Mouse (Mus musculus): ENCODE measurements around the gene Rfc4. TPM values are rescaled to one million over a fixed set of nuclear protein-coding genes. Genes with fewer than 3 reads are reported as not detected.

Rfc4 gene
- 47.1 and 49.7 TPM in 2 replicates for polyA plus RNA-seq (2015; fragmentation: Nextera tagmentation; extraction: Ambion mirVana)

- under 1% methylated on average over 51 of the region's 51 CpGs for WGBS
- Histone ChIP-seq H3K27ac (replicated peaks) (peak within 1 kb of the TSS; percentile 95), H3K27me3 (no peaks in the 10 kb centered on the region), H3K36me3 (peaks cover 15% of the 10 kb centered on the region), H3K4me3 (peak within 1 kb of the TSS; percentile 73), H3K9me3 (no peaks in the 10 kb centered on the region), H3K4me1 (replicated peaks) (peaks cover 28% of the 10 kb centered on the region), H3K4me2 (peak within 1 kb of the TSS; percentile 93), H3K9ac (peak within 1 kb of the TSS; percentile 90)
- ATAC-seq (ENCODE audit: low read depth), result peak; percentile 95
Observed at GRCm38 (mm10) chr16:23127673-23128375, at the start of gene Rfc4. Gene Rfc4, minus strand, starts transcription at chr16:23127737.

- no peaks in the 10 kb centered on the region for H3K27me3 ChIP-seq
- WGBS, result 66% methylated on average over 3 of the region's 3 CpGs
- no peak overlapping the region for H3K4me3 ChIP-seq
Observed at GRCm38 (mm10) chr16:23175956-23176355, 48.4 kb upstream of the Rfc4 start.

GRCm38 (mm10) chr16:23174855-23175254 lies 47.3 kb upstream of the Rfc4 start:
- WGBS, result 95% methylated on average over 5 of the region's 5 CpGs
- Histone ChIP-seq H3K9ac (no peak overlapping the region), H3K36me3 (no peaks in the 10 kb centered on the region), H3K9me3 (0 out of 2 replicates have a peak, but pooled peaks cover 6% of the 10 kb centered on the region), H3K4me3 (no peak overlapping the region), H3K27ac (replicated peaks) (no peak overlapping the region), H3K4me2 (no peak overlapping the region), H3K27me3 (no peaks in the 10 kb centered on the region), H3K4me1 (replicated peaks) (no peaks in the 10 kb centered on the region)
- ATAC-seq (ENCODE audit: low read depth), result no peak

More at GRCm38 (mm10) chr16:23175956-23176355, 48.4 kb upstream of the Rfc4 start:
- H3K4me2 ChIP-seq, result no peak overlapping the region
- H3K36me3 ChIP-seq, result no peaks in the 10 kb centered on the region
- H3K9ac ChIP-seq, result no peak overlapping the region
- 0 out of 2 replicates have a peak, but pooled peaks cover 6% of the 10 kb centered on the region for H3K9me3 ChIP-seq
- no peak for ATAC-seq (ENCODE audit: low read depth)
- no peaks in the 10 kb centered on the region for H3K4me1 ChIP-seq (replicated peaks)
- no peak overlapping the region for H3K27ac ChIP-seq (replicated peaks)

- 90% methylated on average over 5 of the region's 5 CpGs for WGBS
- Histone ChIP-seq H3K36me3 (no peaks in the 10 kb centered on the region), H3K9ac (no peak overlapping the region), H3K27me3 (no peaks in the 10 kb centered on the region), H3K4me1 (replicated peaks) (no peaks in the 10 kb centered on the region), H3K27ac (replicated peaks) (no peak overlapping the region), H3K4me3 (no peak overlapping the region), H3K9me3 (0 out of 2 replicates have a peak, but pooled peaks cover 6% of the 10 kb centered on the region), H3K4me2 (no peak overlapping the region)
- no peak for ATAC-seq (ENCODE audit: low read depth)
Observed at GRCm38 (mm10) chr16:23173904-23174303, 46.4 kb upstream of the Rfc4 start.

- H3K36me3 ChIP-seq, result no peaks in the 10 kb centered on the region
- no peaks in the 10 kb centered on the region for H3K27me3 ChIP-seq
- ATAC-seq (ENCODE audit: low read depth), result no peak
- no peak overlapping the region for H3K4me2 ChIP-seq
- 93% methylated on average over 3 of the region's 3 CpGs for WGBS
- H3K9ac ChIP-seq, result no peak overlapping the region
- no peak overlapping the region for H3K4me3 ChIP-seq
- no peak overlapping the region for H3K27ac ChIP-seq (replicated peaks)
- H3K4me1 ChIP-seq (replicated peaks), result no peaks in the 10 kb centered on the region
- 0 out of 2 replicates have a peak, but pooled peaks cover 6% of the 10 kb centered on the region for H3K9me3 ChIP-seq
Observed at GRCm38 (mm10) chr16:23170813-23171212, 43.3 kb upstream of the Rfc4 start.

GRCm38 (mm10) chr16:23167079-23167478 lies 39.5 kb upstream of the Rfc4 start:
- Histone ChIP-seq H3K4me2 (no peak overlapping the region), H3K9ac (no peak overlapping the region), H3K4me3 (no peak overlapping the region), H3K27ac (replicated peaks) (no peak overlapping the region), H3K27me3 (no peaks in the 10 kb centered on the region), H3K36me3 (no peaks in the 10 kb centered on the region), H3K9me3 (no peaks in the 10 kb centered on the region), H3K4me1 (replicated peaks) (no peaks in the 10 kb centered on the region)
- WGBS, result 79% methylated on average over 5 of the region's 5 CpGs
- ATAC-seq (ENCODE audit: low read depth), result no peak

GRCm38 (mm10) chr16:23166646-23167045 lies 39.1 kb upstream of the Rfc4 start:
- ATAC-seq (ENCODE audit: low read depth), result no peak
- Histone ChIP-seq H3K4me1 (replicated peaks) (no peaks in the 10 kb centered on the region), H3K36me3 (no peaks in the 10 kb centered on the region), H3K27me3 (no peaks in the 10 kb centered on the region), H3K4me3 (no peak overlapping the region), H3K27ac (replicated peaks) (no peak overlapping the region), H3K9ac (no peak overlapping the region), H3K9me3 (no peaks in the 10 kb centered on the region), H3K4me2 (no peak overlapping the region)
- WGBS, result 94% methylated on average over 1 of the region's 1 CpGs

- H3K36me3 ChIP-seq, result no peaks in the 10 kb centered on the region
- H3K27me3 ChIP-seq, result no peaks in the 10 kb centered on the region
- H3K9me3 ChIP-seq, result no peaks in the 10 kb centered on the region
- no peak overlapping the region for H3K4me2 ChIP-seq
- no peaks in the 10 kb centered on the region for H3K4me1 ChIP-seq (replicated peaks)
- H3K27ac ChIP-seq (replicated peaks), result no peak overlapping the region
- no peak for ATAC-seq (ENCODE audit: low read depth)
- 68% methylated on average over 9 of the region's 9 CpGs for WGBS
- H3K4me3 ChIP-seq, result no peak overlapping the region
- H3K9ac ChIP-seq, result no peak overlapping the region
Observed at GRCm38 (mm10) chr16:23165441-23165840, 37.9 kb upstream of the Rfc4 start.

- Histone ChIP-seq H3K27me3 (no peaks in the 10 kb centered on the region), H3K4me3 (no peak overlapping the region), H3K9ac (no peak overlapping the region), H3K4me1 (replicated peaks) (no peaks in the 10 kb centered on the region), H3K4me2 (no peak overlapping the region), H3K9me3 (no peaks in the 10 kb centered on the region), H3K36me3 (no peaks in the 10 kb centered on the region), H3K27ac (replicated peaks) (no peak overlapping the region)
- WGBS, result 77% methylated on average over 6 of the region's 6 CpGs
- no peak for ATAC-seq (ENCODE audit: low read depth)
Observed at GRCm38 (mm10) chr16:23164443-23164842, 36.9 kb upstream of the Rfc4 start.

- Histone ChIP-seq H3K9me3 (no peaks in the 10 kb centered on the region), H3K9ac (no peak overlapping the region), H3K4me1 (replicated peaks) (no peaks in the 10 kb centered on the region), H3K4me2 (no peak overlapping the region), H3K27me3 (no peaks in the 10 kb centered on the region), H3K27ac (replicated peaks) (no peak overlapping the region), H3K4me3 (no peak overlapping the region), H3K36me3 (no peaks in the 10 kb centered on the region)
- ATAC-seq (ENCODE audit: low read depth), result no peak
- WGBS, result 85% methylated on average over 3 of the region's 3 CpGs
Observed at GRCm38 (mm10) chr16:23162116-23162515, 34.6 kb upstream of the Rfc4 start.

GRCm38 (mm10) chr16:23159749-23160148 lies 32.2 kb upstream of the Rfc4 start:
- Histone ChIP-seq H3K27ac (replicated peaks) (no peak overlapping the region), H3K4me3 (no peak overlapping the region), H3K36me3 (no peaks in the 10 kb centered on the region), H3K9me3 (no peaks in the 10 kb centered on the region), H3K9ac (no peak overlapping the region), H3K4me1 (replicated peaks) (no peaks in the 10 kb centered on the region), H3K4me2 (no peak overlapping the region), H3K27me3 (no peaks in the 10 kb centered on the region)
- no peak for ATAC-seq (ENCODE audit: low read depth)
- 68% methylated on average over 2 of the region's 2 CpGs for WGBS

- Histone ChIP-seq H3K36me3 (no peaks in the 10 kb centered on the region), H3K9ac (no peak overlapping the region), H3K27me3 (no peaks in the 10 kb centered on the region), H3K9me3 (no peaks in the 10 kb centered on the region), H3K4me1 (replicated peaks) (no peaks in the 10 kb centered on the region), H3K27ac (replicated peaks) (no peak overlapping the region), H3K4me3 (no peak overlapping the region), H3K4me2 (no peak overlapping the region)
- 81% methylated on average over 2 of the region's 2 CpGs for WGBS
- no peak for ATAC-seq (ENCODE audit: low read depth)
Observed at GRCm38 (mm10) chr16:23158957-23159356, 31.4 kb upstream of the Rfc4 start.

GRCm38 (mm10) chr16:23158292-23158691 lies 30.8 kb upstream of the Rfc4 start:
- no peaks in the 10 kb centered on the region for H3K27me3 ChIP-seq
- H3K4me3 ChIP-seq, result no peak overlapping the region
- no peak for ATAC-seq (ENCODE audit: low read depth)
- H3K4me1 ChIP-seq (replicated peaks), result no peaks in the 10 kb centered on the region
- no peak overlapping the region for H3K9ac ChIP-seq
- no peak overlapping the region for H3K4me2 ChIP-seq
- no peak overlapping the region for H3K27ac ChIP-seq (replicated peaks)
- no peaks in the 10 kb centered on the region for H3K9me3 ChIP-seq
- WGBS, result 88% methylated on average over 7 of the region's 7 CpGs
- no peaks in the 10 kb centered on the region for H3K36me3 ChIP-seq
